Mouse (Mus musculus): Measurements from ENCODE around the gene Cope. TPM values are rescaled to one million over a fixed set of nuclear protein-coding genes. Genes with fewer than 3 reads are reported as not detected.

Cope gene
- total RNA-seq (2021): 100 to 1,000 TPM; 122 to 145 TPM
- long read RNA-seq, transcript Cope-201 (10 exons, 1,300 nt): major isoform, 257 of 293 reads
- long read RNA-seq, partial matches to known transcripts: 10 of 293 reads
- long read RNA-seq, other reads (novel, unspliced or antisense): 23 of 293 reads

- DNase-seq (ENCODE audit: low spot score in 2 of 2): peak; percentile 93 to 94
These were observed at the start of gene Cope, which contains the start of gene Ddx49 for GRCm38 (mm10) chr8:70302358-70302890. Cope (plus strand) TSS chr8:70302518. Ddx49 (minus strand) TSS chr8:70302489.

- no peak for DNase-seq (ENCODE audit: low spot score in 2 of 2)
These were observed 47.7 kb upstream of the Cope start for GRCm38 (mm10) chr8:70254628-70255027.

- no peak for DNase-seq (ENCODE audit: low spot score in 2 of 2)
These were observed 44.9 kb upstream of the Cope start for GRCm38 (mm10) chr8:70257456-70257855.

- no peak for DNase-seq (ENCODE audit: low spot score in 2 of 2)
These were observed 43.7 kb upstream of the Cope start for GRCm38 (mm10) chr8:70258600-70258999.

GRCm38 (mm10) chr8:70259043-70259442, 43.3 kb upstream of the Cope start:
- DNase-seq (ENCODE audit: low spot score in 2 of 2): no peak

GRCm38 (mm10) chr8:70267674-70268073, 34.6 kb upstream of the Cope start:
- no peak for DNase-seq (ENCODE audit: low spot score in 2 of 2)

GRCm38 (mm10) chr8:70268311-70268710, 34.0 kb upstream of the Cope start:
- no peak for DNase-seq (ENCODE audit: low spot score in 2 of 2)

GRCm38 (mm10) chr8:70268799-70269565, 33.3 kb upstream of the Cope start:
- DNase-seq (ENCODE audit: low spot score in 2 of 2): peak; percentile 36 to 51

GRCm38 (mm10) chr8:70272949-70273348, 29.4 kb upstream of the Cope start:
- no peak for DNase-seq (ENCODE audit: low spot score in 2 of 2)

GRCm38 (mm10) chr8:70274350-70274749, 28.0 kb upstream of the Cope start:
- no peak for DNase-seq (ENCODE audit: low spot score in 2 of 2)

- no peak for DNase-seq (ENCODE audit: low spot score in 2 of 2)
These were observed 25.8 kb upstream of the Cope start for GRCm38 (mm10) chr8:70276476-70276875.

- peak; percentile 48 to 52 for DNase-seq (ENCODE audit: low spot score in 2 of 2)
These were observed 24.1 kb upstream of the Cope start for GRCm38 (mm10) chr8:70278175-70278574.

GRCm38 (mm10) chr8:70279266-70279665, 23.1 kb upstream of the Cope start:
- no peak for DNase-seq (ENCODE audit: low spot score in 2 of 2)

- DNase-seq (ENCODE audit: low spot score in 2 of 2): no peak
These were observed 21.3 kb upstream of the Cope start for GRCm38 (mm10) chr8:70281001-70281400.

GRCm38 (mm10) chr8:70282603-70283135, 19.6 kb upstream of the Cope start, which contains the start of gene Homer3:
Homer3 (plus strand) TSS chr8:70282827.
- peak; percentile 87 to 92 for DNase-seq (ENCODE audit: low spot score in 2 of 2)

- DNase-seq (ENCODE audit: low spot score in 2 of 2): peak in 1 of 2 experiments; percentile 33
These were observed 18.9 kb upstream of the Cope start for GRCm38 (mm10) chr8:70283136-70284077.

- DNase-seq (ENCODE audit: low spot score in 2 of 2): no peak
These were observed 17.9 kb upstream of the Cope start for GRCm38 (mm10) chr8:70284421-70284820.

- DNase-seq (ENCODE audit: low spot score in 2 of 2): no peak
These were observed 17.0 kb upstream of the Cope start for GRCm38 (mm10) chr8:70285304-70285703.

GRCm38 (mm10) chr8:70286737-70287136, 15.6 kb upstream of the Cope start:
- DNase-seq (ENCODE audit: low spot score in 2 of 2): no peak

GRCm38 (mm10) chr8:70293988-70294405, 8.3 kb upstream of the Cope start:
- DNase-seq (ENCODE audit: low spot score in 2 of 2): peak in 1 of 2 experiments; percentile 46

- no peak for DNase-seq (ENCODE audit: low spot score in 2 of 2)
These were observed 1.4 kb upstream of the Cope start for GRCm38 (mm10) chr8:70300881-70301280.
